Mouse (Mus musculus): ENCODE results near the gene Rnf135. TPM values are rescaled to one million over a fixed set of nuclear protein-coding genes. Genes with fewer than 3 reads are reported as not detected.
"Not testable (repeated sequence)": the region's sequence is repeated elsewhere in the genome, so short reads cannot be mapped to it uniquely, and the experiment has no call there.

Rnf135 gene
- polyA plus RNA-seq, 1 experiment from 2014 or later = 3.6 TPM

DNA sequence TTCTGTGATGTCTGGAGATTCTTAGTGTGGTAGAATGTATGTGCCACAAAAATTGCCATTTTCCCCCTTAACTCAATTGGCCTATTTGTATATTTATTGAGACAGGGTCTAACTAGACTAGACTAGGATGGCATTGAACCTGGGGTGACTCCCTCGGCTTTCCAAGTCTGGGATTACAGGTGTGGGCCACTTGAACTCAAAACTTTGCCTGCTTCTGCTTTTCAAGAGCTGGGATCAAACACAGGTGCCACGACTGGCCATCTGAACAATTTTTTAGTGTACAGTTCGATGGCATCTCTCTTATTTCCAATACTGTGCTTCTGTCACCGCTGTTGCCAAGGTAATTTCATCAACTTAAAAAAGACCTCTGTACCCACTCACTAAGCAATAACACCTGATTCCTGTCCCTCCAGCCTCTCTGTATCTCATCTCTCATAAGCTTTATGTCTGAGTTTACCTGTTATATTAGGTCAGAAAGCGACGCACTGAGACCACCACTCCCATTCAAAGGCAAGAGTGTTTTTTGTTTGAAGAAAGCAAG lies 950 bp downstream of the Rnf135 start:
- ATAC-seq = no peak
- no peaks in the 10 kb centered on the region for H3K9me3 ChIP-seq (replicated peaks; ENCODE audit: control insufficient read depth, low read length, poor library complexity, severe bottlenecking)
- H3K36me3 ChIP-seq (ENCODE audit: control insufficient read depth, insufficient read depth, low read length) = no peaks in the 10 kb centered on the region
- H3K4me1 ChIP-seq (ENCODE audit: control insufficient read depth, insufficient read depth, low read length) = no peaks in the 10 kb centered on the region
- no peak overlapping the region for H3K9ac ChIP-seq (ENCODE audit: low read depth, low read length)
- no peak overlapping the region for H3K27ac ChIP-seq (ENCODE audit: low read length)
- H3K27me3 ChIP-seq (ENCODE audit: control insufficient read depth, insufficient read depth, low read depth, low read length) = no peaks in the 10 kb centered on the region
- no peak overlapping the region for H3K4me3 ChIP-seq (ENCODE audit: low read depth, low read length)
- H3K4me2 ChIP-seq (ENCODE audit: low read length) = peak overlapping the region; percentile 69
- 90% methylated on average over 6 of the region's 6 CpGs for WGBS

DNA sequence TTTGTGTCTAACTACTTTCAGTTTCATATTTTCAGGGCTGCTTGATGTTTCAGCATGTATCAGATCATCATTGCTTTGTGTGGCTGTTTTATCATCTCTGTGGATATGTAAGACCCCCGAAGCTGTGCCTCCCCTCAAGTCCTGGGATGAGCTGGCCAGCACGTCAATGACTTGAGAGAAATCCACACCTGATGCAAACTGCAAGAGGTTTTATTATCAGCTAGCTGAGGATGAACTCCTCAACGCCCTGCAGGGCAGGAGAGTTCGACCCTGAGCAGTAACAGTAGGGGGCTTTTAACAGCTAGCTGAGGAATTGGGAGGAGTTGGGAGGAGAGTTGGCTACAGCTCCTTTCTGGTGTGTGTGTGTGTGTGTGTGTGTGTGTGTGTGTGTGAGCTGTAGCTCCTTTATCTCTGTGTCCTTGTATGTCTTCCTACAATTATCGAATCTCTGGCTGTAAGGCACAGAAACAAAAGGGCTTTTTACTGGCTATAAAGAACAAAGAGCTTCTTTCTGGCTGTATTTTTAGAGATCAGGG lies 1.9 kb downstream of the Rnf135 start:
- H3K36me3 ChIP-seq (ENCODE audit: control insufficient read depth, insufficient read depth, low read length); H3K27me3 ChIP-seq (ENCODE audit: control insufficient read depth, insufficient read depth, low read depth, low read length); H3K27ac ChIP-seq (ENCODE audit: low read length); H3K9me3 ChIP-seq (replicated peaks; ENCODE audit: control insufficient read depth, low read length, poor library complexity, severe bottlenecking); ATAC-seq; H3K4me2 ChIP-seq (ENCODE audit: low read length); H3K4me3 ChIP-seq (ENCODE audit: low read depth, low read length); H3K9ac ChIP-seq (ENCODE audit: low read depth, low read length); H3K4me1 ChIP-seq (ENCODE audit: control insufficient read depth, insufficient read depth, low read length): not testable (repeated sequence)
- WGBS = 54% methylated on average over 5 of the region's 5 CpGs

DNA sequence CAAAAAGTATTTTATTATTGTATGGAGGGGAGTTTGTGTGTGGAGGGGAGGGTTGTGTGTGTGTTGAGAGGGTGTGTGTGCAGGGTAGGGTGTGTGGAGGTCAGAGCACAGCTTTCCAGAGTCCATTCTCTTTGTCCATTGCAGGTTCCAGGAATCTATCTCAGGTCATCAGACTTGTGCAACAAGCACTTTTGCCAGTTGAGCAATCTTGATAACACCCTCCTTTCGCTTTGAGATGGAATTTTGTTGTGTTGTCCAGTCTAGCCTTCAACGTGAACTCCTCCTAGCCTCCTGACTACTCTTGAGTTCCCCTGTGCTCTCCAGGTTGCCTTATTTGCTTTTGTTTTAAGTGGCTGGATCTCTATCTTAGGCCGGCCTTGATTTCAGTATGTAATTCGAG lies 6.6 kb downstream of the Rnf135 start:
- Histone ChIP-seq H3K27me3 (ENCODE audit: control insufficient read depth, insufficient read depth, low read depth, low read length) (no peaks in the 10 kb centered on the region), H3K9me3 (replicated peaks; ENCODE audit: control insufficient read depth, low read length, poor library complexity, severe bottlenecking) (no peaks in the 10 kb centered on the region), H3K27ac (ENCODE audit: low read length) (no peak overlapping the region), H3K4me1 (ENCODE audit: control insufficient read depth, insufficient read depth, low read length) (no peaks in the 10 kb centered on the region), H3K9ac (ENCODE audit: low read depth, low read length) (no peak overlapping the region), H3K36me3 (ENCODE audit: control insufficient read depth, insufficient read depth, low read length) (no peaks in the 10 kb centered on the region), H3K4me3 (ENCODE audit: low read depth, low read length) (no peak overlapping the region), H3K4me2 (ENCODE audit: low read length) (no peak overlapping the region)
- no peak for ATAC-seq
- WGBS = 83% methylated on average over 4 of the region's 4 CpGs

DNA sequence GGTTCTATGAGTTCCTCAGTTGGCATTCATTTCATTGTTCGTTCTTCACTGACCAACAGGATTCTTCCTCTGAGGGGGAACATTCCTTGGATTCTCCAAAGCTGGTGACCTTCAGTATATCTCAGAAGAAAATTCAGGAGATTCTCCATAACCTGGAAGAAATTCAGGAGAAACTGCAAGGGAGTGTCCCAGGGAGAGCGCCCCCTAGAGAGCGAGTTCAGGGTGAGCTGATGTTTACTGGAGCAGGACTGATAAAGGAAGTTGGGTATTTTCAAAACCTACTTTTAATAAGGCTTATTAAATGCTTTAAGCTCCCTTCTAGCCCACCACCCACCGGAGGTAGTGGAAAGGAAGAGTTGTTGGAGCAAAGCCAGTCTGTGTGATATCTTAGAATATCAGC lies 10.2 kb downstream of the Rnf135 start:
- Histone ChIP-seq H3K9ac (ENCODE audit: low read depth, low read length) (no peak overlapping the region), H3K36me3 (ENCODE audit: control insufficient read depth, insufficient read depth, low read length) (no peaks in the 10 kb centered on the region), H3K27me3 (ENCODE audit: control insufficient read depth, insufficient read depth, low read depth, low read length) (no peaks in the 10 kb centered on the region), H3K9me3 (replicated peaks; ENCODE audit: control insufficient read depth, low read length, poor library complexity, severe bottlenecking) (no peaks in the 10 kb centered on the region), H3K4me2 (ENCODE audit: low read length) (no peak overlapping the region), H3K4me3 (ENCODE audit: low read depth, low read length) (no peak overlapping the region), H3K27ac (ENCODE audit: low read length) (no peak overlapping the region), H3K4me1 (ENCODE audit: control insufficient read depth, insufficient read depth, low read length) (no peaks in the 10 kb centered on the region)
- WGBS = 62% methylated on average over 4 of the region's 4 CpGs
- no peak for ATAC-seq

DNA sequence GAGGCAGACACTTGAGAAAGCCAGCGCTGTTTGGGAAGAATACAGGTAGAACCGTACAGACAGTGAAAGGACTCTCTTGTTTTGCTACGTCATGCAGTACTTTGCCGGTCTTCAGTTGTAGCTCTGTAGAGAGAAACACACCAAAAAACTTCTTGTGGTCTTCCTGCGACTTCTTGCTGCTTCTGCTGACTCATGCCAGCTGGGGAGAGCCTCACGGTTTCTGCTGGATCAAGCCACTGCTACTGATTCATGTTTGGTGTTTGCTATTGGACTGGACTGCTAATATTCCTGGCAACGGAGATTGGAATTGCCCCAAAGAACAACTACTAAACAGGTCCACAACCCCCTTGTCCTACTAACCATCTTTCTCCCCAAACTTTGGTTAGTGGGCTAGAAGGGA lies 12.7 kb downstream of the Rnf135 start:
- H3K4me1 ChIP-seq (ENCODE audit: control insufficient read depth, insufficient read depth, low read length) = no peaks in the 10 kb centered on the region
- no peak overlapping the region for H3K4me2 ChIP-seq (ENCODE audit: low read length)
- 89% methylated on average over 7 of the region's 7 CpGs for WGBS
- no peaks in the 10 kb centered on the region for H3K27me3 ChIP-seq (ENCODE audit: control insufficient read depth, insufficient read depth, low read depth, low read length)
- no peak overlapping the region for H3K27ac ChIP-seq (ENCODE audit: low read length)
- H3K9ac ChIP-seq (ENCODE audit: low read depth, low read length) = no peak overlapping the region
- no peaks in the 10 kb centered on the region for H3K36me3 ChIP-seq (ENCODE audit: control insufficient read depth, insufficient read depth, low read length)
- ATAC-seq = no peak
- H3K4me3 ChIP-seq (ENCODE audit: low read depth, low read length) = no peak overlapping the region
- no peaks in the 10 kb centered on the region for H3K9me3 ChIP-seq (replicated peaks; ENCODE audit: control insufficient read depth, low read length, poor library complexity, severe bottlenecking)

DNA sequence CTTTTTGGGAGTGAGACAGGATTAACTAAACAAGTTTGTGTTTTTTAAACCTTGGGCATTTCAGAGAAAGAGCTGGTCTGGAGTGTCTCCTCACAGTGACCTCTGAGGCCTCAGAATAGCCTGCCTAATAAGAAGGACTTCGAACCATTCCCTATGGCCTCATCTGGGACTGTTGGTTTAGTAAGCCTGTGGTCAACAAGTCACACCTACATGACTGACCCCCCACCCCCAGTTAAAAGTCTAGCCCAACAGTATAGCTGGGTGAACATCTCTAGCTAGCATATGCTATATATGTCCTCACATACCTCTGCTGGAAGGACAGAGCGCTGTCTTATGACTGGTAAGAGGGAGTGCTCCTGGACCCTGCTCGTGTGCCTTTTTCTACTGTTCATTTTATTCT lies 15.7 kb downstream of the Rnf135 start:
- H3K27ac ChIP-seq (ENCODE audit: low read length) = no peak overlapping the region
- no peak overlapping the region for H3K4me2 ChIP-seq (ENCODE audit: low read length)
- no peaks in the 10 kb centered on the region for H3K4me1 ChIP-seq (ENCODE audit: control insufficient read depth, insufficient read depth, low read length)
- H3K27me3 ChIP-seq (ENCODE audit: control insufficient read depth, insufficient read depth, low read depth, low read length) = no peaks in the 10 kb centered on the region
- H3K36me3 ChIP-seq (ENCODE audit: control insufficient read depth, insufficient read depth, low read length) = no peaks in the 10 kb centered on the region
- H3K4me3 ChIP-seq (ENCODE audit: low read depth, low read length) = no peak overlapping the region
- ATAC-seq = no peak
- H3K9me3 ChIP-seq (replicated peaks; ENCODE audit: control insufficient read depth, low read length, poor library complexity, severe bottlenecking) = no peaks in the 10 kb centered on the region
- no peak overlapping the region for H3K9ac ChIP-seq (ENCODE audit: low read depth, low read length)
- 94% methylated on average over 3 of the region's 3 CpGs for WGBS

DNA sequence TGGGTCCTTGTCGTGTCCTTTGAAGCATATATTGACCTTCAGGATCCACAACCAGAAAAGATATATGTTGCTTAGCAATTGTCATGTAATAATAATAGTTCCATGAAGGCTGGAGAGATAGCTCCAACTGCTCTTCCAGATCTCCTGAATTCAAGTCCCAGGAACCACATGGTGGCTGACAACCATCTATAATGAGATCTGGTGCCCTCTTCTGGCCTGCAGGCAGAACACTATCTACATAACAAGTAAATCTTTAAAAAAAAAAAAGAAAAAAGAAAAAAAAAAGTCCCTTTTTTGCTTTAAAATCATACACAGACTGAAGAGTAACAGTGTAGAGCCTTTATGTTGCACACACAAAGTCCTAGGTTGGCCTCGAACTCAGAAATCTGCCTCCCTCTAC lies 16.1 kb downstream of the Rnf135 start:
- no peak overlapping the region for H3K4me2 ChIP-seq (ENCODE audit: low read length)
- H3K27ac ChIP-seq (ENCODE audit: low read length) = no peak overlapping the region
- H3K9me3 ChIP-seq (replicated peaks; ENCODE audit: control insufficient read depth, low read length, poor library complexity, severe bottlenecking) = no peaks in the 10 kb centered on the region
- H3K27me3 ChIP-seq (ENCODE audit: control insufficient read depth, insufficient read depth, low read depth, low read length) = no peaks in the 10 kb centered on the region
- H3K9ac ChIP-seq (ENCODE audit: low read depth, low read length) = no peak overlapping the region
- H3K4me3 ChIP-seq (ENCODE audit: low read depth, low read length) = no peak overlapping the region
- H3K36me3 ChIP-seq (ENCODE audit: control insufficient read depth, insufficient read depth, low read length) = no peaks in the 10 kb centered on the region
- H3K4me1 ChIP-seq (ENCODE audit: control insufficient read depth, insufficient read depth, low read length) = no peaks in the 10 kb centered on the region
- WGBS = 96% methylated on average over 2 of the region's 2 CpGs
- no peak for ATAC-seq

DNA sequence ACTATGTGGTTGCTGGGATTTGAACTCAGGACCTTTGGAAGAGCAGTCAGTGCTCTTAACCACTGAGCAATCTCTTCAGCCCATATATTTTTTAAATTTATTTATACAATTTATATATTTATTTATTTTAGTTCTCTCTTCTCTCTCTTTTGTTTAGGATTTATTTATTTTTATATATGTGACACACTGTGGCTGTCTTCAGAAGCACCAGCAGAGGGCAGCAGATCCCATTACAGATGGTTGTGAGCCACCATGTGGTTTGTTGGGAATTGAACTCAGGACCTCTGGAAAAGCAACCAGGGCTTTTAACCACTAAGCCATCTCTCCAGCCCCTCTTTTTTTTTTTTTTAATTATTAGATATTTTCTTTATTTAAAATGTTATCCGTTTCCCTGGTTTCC lies 16.7 kb downstream of the Rnf135 start:
- H3K36me3 ChIP-seq (ENCODE audit: control insufficient read depth, insufficient read depth, low read length) = no peaks in the 10 kb centered on the region
- H3K4me3 ChIP-seq (ENCODE audit: low read depth, low read length) = no peak overlapping the region
- 55% methylated on average over 1 of the region's 1 CpGs for WGBS
- H3K9me3 ChIP-seq (replicated peaks; ENCODE audit: control insufficient read depth, low read length, poor library complexity, severe bottlenecking) = no peaks in the 10 kb centered on the region
- H3K27me3 ChIP-seq (ENCODE audit: control insufficient read depth, insufficient read depth, low read depth, low read length) = no peaks in the 10 kb centered on the region
- H3K4me2 ChIP-seq (ENCODE audit: low read length) = no peak overlapping the region
- H3K27ac ChIP-seq (ENCODE audit: low read length) = no peak overlapping the region
- no peak for ATAC-seq
- no peak overlapping the region for H3K9ac ChIP-seq (ENCODE audit: low read depth, low read length)
- no peaks in the 10 kb centered on the region for H3K4me1 ChIP-seq (ENCODE audit: control insufficient read depth, insufficient read depth, low read length)

DNA sequence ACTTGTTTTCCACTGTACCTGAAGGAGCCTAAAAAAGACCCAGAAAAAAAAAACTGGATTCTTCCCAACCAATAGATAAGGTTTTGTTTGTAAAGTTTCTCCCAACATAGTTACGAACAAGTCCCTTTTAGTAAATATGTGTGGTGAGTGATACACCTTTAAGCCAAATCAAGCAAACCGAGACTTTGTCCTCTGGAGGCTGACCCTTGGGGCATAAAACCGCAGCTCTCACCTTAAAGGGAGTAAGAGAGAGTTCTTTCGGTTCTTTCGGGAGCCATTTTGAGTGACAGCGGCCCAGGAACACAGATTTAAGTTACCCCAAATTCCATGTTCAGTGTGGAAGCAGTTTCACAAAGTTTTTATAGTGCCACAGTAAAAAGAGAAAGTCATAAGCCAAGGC lies 18.6 kb downstream of the Rnf135 start:
- no peaks in the 10 kb centered on the region for H3K27me3 ChIP-seq (ENCODE audit: control insufficient read depth, insufficient read depth, low read depth, low read length)
- no peak overlapping the region for H3K4me3 ChIP-seq (ENCODE audit: low read depth, low read length)
- H3K9ac ChIP-seq (ENCODE audit: low read depth, low read length) = no peak overlapping the region
- no peak overlapping the region for H3K4me2 ChIP-seq (ENCODE audit: low read length)
- H3K36me3 ChIP-seq (ENCODE audit: control insufficient read depth, insufficient read depth, low read length) = no peaks in the 10 kb centered on the region
- H3K9me3 ChIP-seq (replicated peaks; ENCODE audit: control insufficient read depth, low read length, poor library complexity, severe bottlenecking) = no peaks in the 10 kb centered on the region
- 83% methylated on average over 6 of the region's 6 CpGs for WGBS
- ATAC-seq = no peak
- H3K27ac ChIP-seq (ENCODE audit: low read length) = no peak overlapping the region
- no peaks in the 10 kb centered on the region for H3K4me1 ChIP-seq (ENCODE audit: control insufficient read depth, insufficient read depth, low read length)

All from midbrain, embryonic 16.5 days (tissue).